Mouse (Mus musculus) CH12.LX (cell line): ENCODE data around the gene Trappc4.

Experiments used
- CTCF ChIP-seq, 2 experiments: IDR thresholded peaks in 1 of 2; conservative IDR thresholded peaks in 1 of 2; 2 replicates each; pipeline ENCODE4 v1.5.1; 2011 to 2012; ENCODE audit warnings: low read depth in 2 of 2, low read length in 2 of 2, improper control_type of control experiment in 1 of 2, inconsistent platforms in 1 of 2, mild to moderate bottlenecking in 1 of 2, moderate library complexity in 1 of 2
- EP300 ChIP-seq: IDR thresholded peaks from 2 replicates; pipeline ENCODE4 v1.6.1; 2011; ENCODE audit warnings: low read length, improper control_type of control experiment
- HCFC1 ChIP-seq: IDR thresholded peaks from 2 replicates; pipeline ENCODE4 v1.6.1; 2012; ENCODE audit warnings: low read depth, mild to moderate bottlenecking, inconsistent platforms, low read length, improper control_type of control experiment
- MAZ ChIP-seq: IDR thresholded peaks from 2 replicates; pipeline ENCODE4 v1.6.1; 2012; ENCODE audit warnings: low read depth, mild to moderate bottlenecking, inconsistent platforms, low read length, improper control_type of control experiment, moderate library complexity
- RCOR1 ChIP-seq: conservative IDR thresholded peaks from 2 replicates; pipeline ENCODE4 v1.6.1; 2012; ENCODE audit warnings: low read depth, mild to moderate bottlenecking, inconsistent platforms, low read length, improper control_type of control experiment
- USF1 ChIP-seq: IDR thresholded peaks from 2 replicates; pipeline ENCODE4 v1.6.1; 2014; ENCODE audit warnings: low read depth, mild to moderate bottlenecking, inconsistent platforms, low read length, improper control_type of control experiment

- TF ChIP-seq RCOR1 = 0 out of 2 replicates have a peak, but pooled peaks have one; percentile 36
- TF ChIP-seq CTCF (conservative IDR thresholded peaks at IDR 0.05 in 1 of 2, IDR thresholded peaks at IDR 0.05 in 1 of 2; ENCODE audit: low read depth in 2 of 2, low read length in 2 of 2) = no peak
- no peak; the same call in 1 of the 2 replicates for TF ChIP-seq EP300
- TF ChIP-seq HCFC1 = no peak
- TF ChIP-seq MAZ = no peak
- no peak for TF ChIP-seq USF1
Observed at GRCm38 (mm10) chr9:44411601-44412130, 4.3 kb upstream of the Trappc4 start.
